Mouse (Mus musculus) brain, embryonic 14.5 days (tissue): ENCODE results near the gene Nrxn1.

Source experiments
- CTCF ChIP-seq: fragments of 200-500 bp; IDR thresholded peaks from 2 replicates; pipeline ENCODE4 v1.5.1; 2012; ENCODE audit warnings: inconsistent platforms, mild to moderate bottlenecking, moderate library complexity, borderline replicate concordance; ENCODE audit not compliant: insufficient read depth, insufficient read length; ENCODE audit errors: extremely low read depth
- POLR2A ChIP-seq: fragments of 200-500 bp; IDR thresholded peaks from 2 replicates; pipeline ENCODE4 v1.6.1; 2012; ENCODE audit warnings: mild to moderate bottlenecking, inconsistent platforms, borderline replicate concordance; ENCODE audit not compliant: poor library complexity, insufficient read depth, insufficient read length, severe bottlenecking; ENCODE audit errors: extremely low read depth

GRCm38 (mm10) chr17:90843876-90844275 lies 249.0 kb downstream of the Nrxn1 start:
- no peak for TF ChIP-seq CTCF
- TF ChIP-seq POLR2A, result no peak
